Mouse (Mus musculus) liver, embryonic 14.5 days (tissue): ENCODE measurements at regions not wholly inside any gene's neighbourhood (a gene's known extent, or its start where the extent isn't known, plus 50 kb on each side); places are given as distances from the start of the nearest gene placed in this dataset.

ENCODE experiments used
- CTCF ChIP-seq: IDR thresholded peaks from 2 replicates; pipeline ENCODE4 v1.5.1; 2016; ENCODE audit warnings: antibody characterized with exemption, low read depth, control low read depth
- EP300 ChIP-seq: IDR thresholded peaks from 2 replicates; pipeline ENCODE4 v1.6.1; 2016; ENCODE audit warnings: antibody characterized with exemption, low read depth

DNA sequence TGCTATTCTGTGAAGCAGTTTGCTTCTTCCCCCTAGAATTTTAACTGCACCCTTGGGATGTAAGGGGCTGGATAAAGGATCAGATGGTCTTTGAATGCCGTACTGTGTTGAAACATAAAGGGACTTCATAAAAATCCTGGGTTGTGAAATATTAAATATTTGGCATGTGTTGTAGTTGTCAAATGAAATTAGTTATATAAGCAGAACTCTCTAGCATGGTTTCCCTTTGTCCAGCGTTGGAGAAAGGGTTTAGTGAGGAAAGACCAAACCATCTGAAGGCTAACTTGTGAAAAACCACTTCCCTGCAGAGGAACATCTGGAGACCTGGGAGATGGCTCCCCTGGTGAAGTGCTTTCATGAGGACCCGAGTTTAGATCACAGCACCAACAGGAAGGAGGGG lies 319.6 kb downstream of the Slc30a10 start:
- TF ChIP-seq CTCF (no peak), EP300 (no peak)
